Mouse (Mus musculus) MEL (cell line): ENCODE measurements around the gene Crat.

ENCODE experiments used
- CHD1 ChIP-seq: IDR thresholded peaks from 2 replicates; pipeline ENCODE4 v1.6.1; 2012; ENCODE audit warnings: low read depth, mild to moderate bottlenecking, inconsistent platforms, low read length, improper control_type of control experiment
- CTCF ChIP-seq, 3 experiments: IDR thresholded peaks in 2 of 3; conservative IDR thresholded peaks in 1 of 3; 2 replicates each; pipeline ENCODE4 v1.5.1; 2011 to 2012; ENCODE audit warnings: low read length in 3 of 3, low read depth in 2 of 3, mild to moderate bottlenecking in 2 of 3, improper control_type of control experiment in 1 of 3, inconsistent platforms in 1 of 3, mixed read lengths in 1 of 3, moderate library complexity in 1 of 3; ENCODE audit not compliant: control insufficient read depth in 1 of 3, insufficient read depth in 1 of 3, poor library complexity in 1 of 3, severe bottlenecking in 1 of 3
- E2F4 ChIP-seq: IDR thresholded peaks from 2 replicates; pipeline ENCODE4 v1.6.1; 2011; ENCODE audit warnings: low read depth, low read length, improper control_type of control experiment, borderline replicate concordance
- GATA1 ChIP-seq: IDR thresholded peaks from 2 replicates; pipeline ENCODE4 v1.6.1; 2011; ENCODE audit warnings: low read depth, low read length, improper control_type of control experiment
- JUND ChIP-seq: IDR thresholded peaks from 2 replicates; pipeline ENCODE4 v1.6.1; 2011; ENCODE audit warnings: low read depth, mild to moderate bottlenecking, improper control_type of control experiment, low read length
- MAFK ChIP-seq: IDR thresholded peaks from 2 replicates; pipeline ENCODE4 v1.6.1; 2011; ENCODE audit warnings: low read depth, mild to moderate bottlenecking, low read length, improper control_type of control experiment, borderline replicate concordance
- POLR2A ChIP-seq, 2 experiments: IDR thresholded peaks; 2 replicates each; pipeline ENCODE4 v1.6.1; 2011 to 2012; ENCODE audit warnings: low read length in 2 of 2, mild to moderate bottlenecking in 2 of 2, control low read depth in 1 of 2, improper control_type of control experiment in 1 of 2, low read depth in 1 of 2, moderate library complexity in 1 of 2; ENCODE audit not compliant: control insufficient read depth in 1 of 2, insufficient read depth in 1 of 2, poor library complexity in 1 of 2
- UBTF ChIP-seq: IDR thresholded peaks from 2 replicates; pipeline ENCODE4 v1.6.1; 2012; ENCODE audit warnings: low read depth, mild to moderate bottlenecking, inconsistent platforms, low read length, improper control_type of control experiment, moderate library complexity, borderline replicate concordance; ENCODE audit not compliant: insufficient read depth
- ZC3H11A ChIP-seq: IDR thresholded peaks from 2 replicates; pipeline ENCODE4 v1.6.1; 2012; ENCODE audit warnings: low read depth, mild to moderate bottlenecking, inconsistent platforms, low read length, improper control_type of control experiment
- ZNF384 ChIP-seq: IDR thresholded peaks from 2 replicates; pipeline ENCODE4 v1.6.1; 2012; ENCODE audit warnings: low read depth, mild to moderate bottlenecking, inconsistent platforms, low read length, improper control_type of control experiment

- TF ChIP-seq ZNF384 (no peak), CTCF (IDR thresholded peaks at IDR 0.05 in 2 of 3, conservative IDR thresholded peaks at IDR 0.05 in 1 of 3; ENCODE audit: control insufficient read depth in 1 of 3, insufficient read depth in 1 of 3, low read depth in 2 of 3, low read length in 3 of 3, poor library complexity in 1 of 3, severe bottlenecking in 1 of 3) (no peak), UBTF (no peak), CHD1 (no peak), POLR2A (IDR thresholded peaks at IDR 0.05; ENCODE audit: control insufficient read depth in 1 of 2, insufficient read depth in 1 of 2, low read depth in 1 of 2, low read length in 2 of 2, poor library complexity in 1 of 2) (no peak), GATA1 (no peak), E2F4 (no peak), JUND (no peak), MAFK (no peak), ZC3H11A (no peak)
These were observed 58.7 kb downstream of the Crat start for GRCm38 (mm10) chr2:30356906-30357305.
